Mouse (Mus musculus): ENCODE measurements around the gene Cdc42se2. TPM values are rescaled to one million over a fixed set of nuclear protein-coding genes. Genes with fewer than 3 reads are reported as not detected.

Cdc42se2 gene
- polyA plus RNA-seq, 1 experiment from 2014 or later, result 187 TPM

GRCm38 (mm10) chr11:54811054-54811453 is 23.6 kb upstream of the Cdc42se2 start:
- no peaks in the 10 kb centered on the region for H3K9me3 ChIP-seq
- no peak for DNase-seq (ENCODE audit: extremely low spot score, low spot score)
- H3K27ac ChIP-seq, result peak overlapping the region; percentile 82
- 85% methylated on average over 3 of the region's 3 CpGs for WGBS
- H3K4me1 ChIP-seq, result peaks cover 42% of the 10 kb centered on the region
- no peaks in the 10 kb centered on the region for H3K36me3 ChIP-seq (replicated peaks)
- no peak overlapping the region for H3K4me3 ChIP-seq
- H3K27me3 ChIP-seq (ENCODE audit: poor library complexity, severe bottlenecking), result no peaks in the 10 kb centered on the region

- Histone ChIP-seq H3K4me1 (peaks cover 42% of the 10 kb centered on the region), H3K9me3 (peaks cover 1% of the 10 kb centered on the region; the same call in 1 of the 2 replicates), H3K36me3 (replicated peaks) (no peaks in the 10 kb centered on the region), H3K4me3 (no peak overlapping the region), H3K27ac (0 out of 2 replicates have a peak overlapping the region, but pooled peaks have one; percentile 25), H3K27me3 (ENCODE audit: poor library complexity, severe bottlenecking) (no peaks in the 10 kb centered on the region)
- WGBS, result 90% methylated on average over 5 of the region's 5 CpGs
- DNase-seq (ENCODE audit: extremely low spot score, low spot score), result no peak
Measured at GRCm38 (mm10) chr11:54809582-54809981, 22.1 kb upstream of the Cdc42se2 start.

DNA sequence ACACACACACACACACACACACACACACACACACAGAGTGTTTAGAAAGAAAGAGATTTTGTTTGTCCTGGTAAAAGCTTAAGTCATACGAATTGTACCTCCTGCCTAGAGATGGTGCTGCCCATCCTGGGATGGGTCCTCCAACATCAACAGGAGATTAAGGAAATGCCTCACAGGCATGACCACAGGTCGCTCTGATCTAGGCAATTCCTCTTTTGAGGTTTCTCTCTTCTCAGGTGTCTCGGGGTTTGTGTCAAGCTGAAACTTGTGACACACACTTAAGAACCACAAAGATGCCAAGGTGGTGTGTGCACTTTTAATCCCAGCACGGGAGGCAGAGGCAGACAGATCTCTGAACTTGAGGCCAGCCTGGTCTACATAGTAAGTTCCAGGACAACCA is 20.7 kb upstream of the Cdc42se2 start:
- 86% methylated on average over 4 of the region's 4 CpGs for WGBS
- Histone ChIP-seq H3K4me3 (no peak overlapping the region), H3K36me3 (replicated peaks) (no peaks in the 10 kb centered on the region), H3K27ac (no peak overlapping the region), H3K27me3 (ENCODE audit: poor library complexity, severe bottlenecking) (no peaks in the 10 kb centered on the region), H3K4me1 (peaks cover 31% of the 10 kb centered on the region), H3K9me3 (peaks cover 2% of the 10 kb centered on the region; the same call in 1 of the 2 replicates)
- no peak for DNase-seq (ENCODE audit: extremely low spot score, low spot score)

- 87% methylated on average over 9 of the region's 9 CpGs for WGBS
- Histone ChIP-seq H3K4me3 (no peak overlapping the region), H3K9me3 (peaks cover 2% of the 10 kb centered on the region; the same call in 1 of the 2 replicates), H3K27ac (no peak overlapping the region), H3K36me3 (replicated peaks) (no peaks in the 10 kb centered on the region), H3K4me1 (peaks cover 26% of the 10 kb centered on the region), H3K27me3 (ENCODE audit: poor library complexity, severe bottlenecking) (no peaks in the 10 kb centered on the region)
- no peak for DNase-seq (ENCODE audit: extremely low spot score, low spot score)
Measured at GRCm38 (mm10) chr11:54807669-54808068, 20.2 kb upstream of the Cdc42se2 start.

DNA sequence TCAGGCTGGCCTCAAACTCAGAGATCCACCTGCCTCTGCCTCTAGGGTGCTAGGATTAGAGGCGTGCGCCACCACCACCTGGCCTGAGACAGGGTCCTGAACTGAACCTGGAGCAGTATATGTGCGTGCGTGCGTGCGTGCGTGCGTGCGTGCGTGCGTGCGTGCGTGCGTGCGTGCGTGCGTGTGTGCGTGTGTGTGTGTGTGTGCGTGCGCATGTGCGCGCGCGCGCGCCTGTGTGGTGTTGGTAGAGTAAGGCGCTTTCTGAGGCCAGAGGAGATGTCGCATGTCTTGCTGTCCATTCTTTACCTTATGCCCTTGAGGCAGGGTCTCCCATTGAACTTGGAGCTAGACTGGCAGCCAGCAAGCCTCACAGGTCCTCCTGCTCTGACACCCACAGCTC is 19.4 kb upstream of the Cdc42se2 start:
- WGBS, result 92% methylated on average over 28 of the region's 28 CpGs
- Histone ChIP-seq H3K27me3 (ENCODE audit: poor library complexity, severe bottlenecking) (no peaks in the 10 kb centered on the region), H3K4me3 (no peak overlapping the region), H3K9me3 (peaks cover 2% of the 10 kb centered on the region; the same call in 1 of the 2 replicates), H3K4me1 (peaks cover 18% of the 10 kb centered on the region), H3K36me3 (replicated peaks) (no peaks in the 10 kb centered on the region), H3K27ac (no peak overlapping the region)
- DNase-seq (ENCODE audit: extremely low spot score, low spot score), result no peak

DNA sequence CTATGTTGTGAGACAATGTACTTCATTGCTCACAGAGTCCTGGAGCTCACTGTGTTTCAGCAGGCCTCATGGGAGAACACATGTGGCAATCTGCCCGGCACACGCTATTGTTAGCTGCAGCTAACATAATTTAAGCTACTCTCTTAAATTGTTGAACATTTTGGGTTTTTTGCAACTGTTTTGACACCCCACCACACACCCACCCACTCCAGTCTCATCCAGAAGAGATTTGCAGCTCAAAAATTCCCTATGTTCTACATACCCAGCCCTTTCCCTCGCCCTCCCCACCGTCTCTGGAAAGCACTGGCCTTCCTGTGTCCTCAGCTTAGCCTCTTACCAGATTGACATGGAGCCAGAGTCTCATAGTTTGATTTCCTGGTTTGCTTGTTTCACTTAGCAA is 17.7 kb upstream of the Cdc42se2 start:
- no peak overlapping the region for H3K4me3 ChIP-seq
- no peak for DNase-seq (ENCODE audit: extremely low spot score, low spot score)
- 93% methylated on average over 4 of the region's 4 CpGs for whole genome bisulfite sequencing
- H3K27me3 ChIP-seq (ENCODE audit: poor library complexity, severe bottlenecking), result no peaks in the 10 kb centered on the region
- no peak overlapping the region for H3K27ac ChIP-seq
- peaks cover 2% of the 10 kb centered on the region; the same call in 1 of the 2 replicates for H3K9me3 ChIP-seq
- peaks cover 1% of the 10 kb centered on the region; the same call in 1 of the 2 replicates for H3K4me1 ChIP-seq
- no peaks in the 10 kb centered on the region for H3K36me3 ChIP-seq (replicated peaks)

GRCm38 (mm10) chr11:54802621-54803020 is 15.1 kb upstream of the Cdc42se2 start:
- H3K9me3 ChIP-seq, result peaks cover 2% of the 10 kb centered on the region; the same call in 1 of the 2 replicates
- no peaks in the 10 kb centered on the region for H3K4me1 ChIP-seq
- 79% methylated on average over 6 of the region's 6 CpGs for WGBS
- H3K36me3 ChIP-seq (replicated peaks), result no peaks in the 10 kb centered on the region
- H3K27ac ChIP-seq, result no peak overlapping the region
- H3K4me3 ChIP-seq, result no peak overlapping the region
- DNase-seq (ENCODE audit: extremely low spot score, low spot score), result no peak
- no peaks in the 10 kb centered on the region for H3K27me3 ChIP-seq (ENCODE audit: poor library complexity, severe bottlenecking)

- 86% methylated on average over 6 of the region's 6 CpGs for WGBS
Measured at GRCm38 (mm10) chr11:54801791-54802558, 14.5 kb upstream of the Cdc42se2 start.

GRCm38 (mm10) chr11:54796551-54796950 is 9.1 kb upstream of the Cdc42se2 start:
- Histone ChIP-seq H3K36me3 (replicated peaks) (no peaks in the 10 kb centered on the region), H3K4me3 (no peak overlapping the region), H3K4me1 (peaks cover 15% of the 10 kb centered on the region), H3K27ac (no peak overlapping the region), H3K9me3 (no peaks in the 10 kb centered on the region), H3K27me3 (ENCODE audit: poor library complexity, severe bottlenecking) (no peaks in the 10 kb centered on the region)
- 87% methylated on average over 11 of the region's 11 CpGs for WGBS
- no peak for DNase-seq (ENCODE audit: extremely low spot score, low spot score)

More at GRCm38 (mm10) chr11:54801791-54802558, 14.5 kb upstream of the Cdc42se2 start:
- H3K27me3 ChIP-seq (ENCODE audit: poor library complexity, severe bottlenecking), result no peaks in the 10 kb centered on the region
- DNase-seq (ENCODE audit: extremely low spot score, low spot score), result no peak
- H3K9me3 ChIP-seq, result peaks cover 2% of the 10 kb centered on the region; the same call in 1 of the 2 replicates
- H3K4me3 ChIP-seq, result no peak overlapping the region
- no peaks in the 10 kb centered on the region for H3K36me3 ChIP-seq (replicated peaks)
- no peaks in the 10 kb centered on the region for H3K4me1 ChIP-seq
- H3K27ac ChIP-seq, result no peak overlapping the region

DNA sequence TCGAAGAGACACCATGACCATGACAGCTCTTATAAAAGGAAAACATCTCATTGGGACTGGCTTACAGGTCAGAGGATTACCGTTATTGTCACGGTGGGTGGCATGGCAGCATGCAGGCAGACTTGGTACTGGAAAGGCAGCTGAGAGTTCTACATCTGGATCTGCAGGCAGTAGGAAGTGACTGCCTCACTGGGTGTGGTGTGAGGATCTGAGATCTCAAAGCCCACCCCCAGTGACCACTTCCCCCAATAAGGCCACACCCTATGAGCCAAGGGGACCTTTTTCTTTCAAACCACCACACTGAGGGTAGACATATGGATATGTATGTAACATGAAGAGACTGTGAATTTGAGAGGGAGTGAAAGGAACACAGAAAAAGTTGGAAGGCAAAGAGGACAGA is 7.2 kb upstream of the Cdc42se2 start:
- Histone ChIP-seq H3K9me3 (no peaks in the 10 kb centered on the region), H3K36me3 (replicated peaks) (no peaks in the 10 kb centered on the region), H3K27me3 (ENCODE audit: poor library complexity, severe bottlenecking) (no peaks in the 10 kb centered on the region), H3K4me3 (no peak overlapping the region), H3K27ac (no peak overlapping the region), H3K4me1 (peaks cover 19% of the 10 kb centered on the region)
- DNase-seq (ENCODE audit: extremely low spot score, low spot score), result no peak
- WGBS, result 92% methylated on average over 3 of the region's 3 CpGs

GRCm38 (mm10) chr11:54793173-54793572 is 5.7 kb upstream of the Cdc42se2 start:
- H3K27ac ChIP-seq, result no peak overlapping the region
- H3K9me3 ChIP-seq, result no peaks in the 10 kb centered on the region
- peaks cover 24% of the 10 kb centered on the region for H3K4me1 ChIP-seq
- H3K4me3 ChIP-seq, result no peak overlapping the region
- H3K36me3 ChIP-seq (replicated peaks), result no peaks in the 10 kb centered on the region
- no peaks in the 10 kb centered on the region for H3K27me3 ChIP-seq (ENCODE audit: poor library complexity, severe bottlenecking)
- WGBS, result 84% methylated on average over 1 of the region's 1 CpGs
- no peak for DNase-seq (ENCODE audit: extremely low spot score, low spot score)

DNA sequence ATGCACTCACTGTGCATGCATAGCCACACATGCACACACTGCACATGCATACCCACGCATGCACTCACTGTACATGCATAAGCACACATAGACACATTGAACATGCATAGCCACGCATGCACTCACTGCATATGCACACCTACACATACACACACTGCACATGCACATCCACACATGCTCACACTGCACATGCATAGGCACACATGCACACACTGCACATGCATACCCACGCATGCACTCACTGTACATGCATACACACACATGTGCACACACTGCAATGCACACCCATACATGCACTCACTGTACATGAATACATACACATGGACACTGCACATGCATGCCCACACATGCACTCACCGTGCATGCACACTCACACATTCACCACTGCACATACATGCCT is 4.0 kb upstream of the Cdc42se2 start:
- 94% methylated on average over 4 of the region's 4 CpGs for WGBS
- H3K27ac ChIP-seq, result 0 out of 2 replicates have a peak overlapping the region, but pooled peaks have one; percentile 54
- no peak for DNase-seq (ENCODE audit: extremely low spot score, low spot score)
- H3K4me3 ChIP-seq, result no peak overlapping the region
- H3K27me3 ChIP-seq (ENCODE audit: poor library complexity, severe bottlenecking), result no peaks in the 10 kb centered on the region
- no peaks in the 10 kb centered on the region for H3K36me3 ChIP-seq (replicated peaks)
- no peaks in the 10 kb centered on the region for H3K9me3 ChIP-seq
- peaks cover 32% of the 10 kb centered on the region for H3K4me1 ChIP-seq

DNA sequence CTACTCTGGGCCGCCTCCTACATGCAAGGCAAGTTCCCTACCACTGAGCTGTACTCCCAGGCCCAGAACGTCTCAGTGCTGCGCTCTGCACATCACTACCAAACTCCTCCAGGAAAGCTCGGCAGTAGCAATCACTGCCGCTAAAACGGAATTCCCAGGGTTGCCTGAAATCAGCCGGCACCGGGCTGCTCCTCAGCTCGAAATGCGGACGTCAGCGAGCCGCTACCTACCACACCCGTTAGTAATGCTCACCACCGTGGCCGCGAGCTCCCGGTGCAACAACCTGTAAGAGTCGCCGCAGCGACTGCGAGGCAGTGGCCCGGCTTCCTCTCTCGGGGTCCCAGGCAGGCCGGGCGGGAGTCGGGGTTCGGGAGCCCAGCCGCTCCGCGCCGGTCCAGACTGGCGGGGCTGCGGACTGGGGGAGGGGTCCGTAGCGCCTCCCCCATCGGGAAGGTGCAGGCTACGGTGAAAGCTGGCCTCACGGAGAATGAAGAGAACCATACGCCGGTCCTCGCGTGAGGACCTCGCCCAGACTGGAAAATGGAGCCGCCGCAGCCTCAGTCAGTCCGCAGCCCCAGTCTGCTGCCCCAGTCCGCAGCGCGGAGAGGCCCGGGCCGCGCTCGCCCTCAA is 502 bp downstream of the Cdc42se2 start:
- WGBS, result under 1% methylated on average over 54 of the region's 54 CpGs
- DNase-seq (ENCODE audit: extremely low spot score, low spot score), result peak; percentile 71
- H3K36me3 ChIP-seq (replicated peaks), result peaks cover 24% of the 10 kb centered on the region

More for the DNA sequence above, 502 bp downstream of the Cdc42se2 start:
- Histone ChIP-seq H3K27me3 (ENCODE audit: poor library complexity, severe bottlenecking) (no peaks in the 10 kb centered on the region), H3K9me3 (no peaks in the 10 kb centered on the region), H3K27ac (peak overlapping the region; percentile 99), H3K4me3 (peak overlapping the region; percentile 69), H3K4me1 (peaks cover 40% of the 10 kb centered on the region)
